Mouse (Mus musculus): ENCODE measurements around the gene Nyap1. TPM values are rescaled to one million over a fixed set of nuclear protein-coding genes. Genes with fewer than 3 reads are reported as not detected.
A peak's percentile ranks its signal among the peaks of the same experiment; 100 is the strongest.
"Not testable (repeated sequence)": the region's sequence is repeated elsewhere in the genome, so short reads cannot be mapped to it uniquely, and the experiment has no call there.

Gene Nyap1
- total RNA-seq, 2 experiments from 2014 or later: not detected

DNA sequence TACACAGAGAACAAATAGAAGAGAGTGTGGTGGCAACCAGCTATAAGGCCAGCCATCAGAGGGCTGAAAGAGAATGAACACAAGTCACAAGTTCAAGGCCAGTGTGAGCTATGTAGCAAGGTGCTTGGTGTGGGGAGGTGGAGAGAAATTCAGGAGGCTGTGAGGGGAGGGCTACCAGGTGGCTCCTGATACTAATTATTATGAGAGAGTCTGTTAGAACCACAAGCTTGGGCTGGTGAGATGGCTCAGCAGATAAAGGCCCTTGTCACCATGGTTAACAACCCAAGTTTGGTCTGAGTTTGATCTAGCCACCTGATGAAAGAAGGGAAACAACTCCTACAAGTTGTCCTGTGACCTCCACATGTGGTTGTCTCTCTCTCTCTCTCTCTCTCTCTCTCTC is 31.3 kb upstream of the Nyap1 start:
- 0 out of 2 replicates have a peak, but pooled peaks have one; percentile 13 for ATAC-seq (replicated peaks; ENCODE audit: low FRiP score, low TSS enrichment, poor library complexity, severe bottlenecking)

DNA sequence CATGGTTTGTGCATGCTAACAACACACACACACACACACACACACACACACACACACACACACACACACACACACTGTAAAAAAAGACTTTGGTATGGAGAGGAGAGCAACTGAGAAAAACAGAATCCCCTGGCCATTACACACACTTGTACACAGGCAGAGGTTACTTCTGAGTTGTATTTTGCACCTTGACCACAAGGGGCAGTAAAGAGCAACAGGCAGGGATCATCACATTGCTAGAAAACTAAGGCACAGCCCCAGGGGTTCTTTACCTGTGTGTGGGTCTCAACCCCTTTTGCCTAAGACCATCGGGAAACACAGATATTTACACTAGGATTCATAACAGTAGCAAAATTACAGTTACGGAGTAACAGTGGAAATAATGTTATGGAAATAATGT is 29.3 kb upstream of the Nyap1 start:
- ATAC-seq (replicated peaks; ENCODE audit: low FRiP score, low TSS enrichment, poor library complexity, severe bottlenecking): peak; percentile 72

DNA sequence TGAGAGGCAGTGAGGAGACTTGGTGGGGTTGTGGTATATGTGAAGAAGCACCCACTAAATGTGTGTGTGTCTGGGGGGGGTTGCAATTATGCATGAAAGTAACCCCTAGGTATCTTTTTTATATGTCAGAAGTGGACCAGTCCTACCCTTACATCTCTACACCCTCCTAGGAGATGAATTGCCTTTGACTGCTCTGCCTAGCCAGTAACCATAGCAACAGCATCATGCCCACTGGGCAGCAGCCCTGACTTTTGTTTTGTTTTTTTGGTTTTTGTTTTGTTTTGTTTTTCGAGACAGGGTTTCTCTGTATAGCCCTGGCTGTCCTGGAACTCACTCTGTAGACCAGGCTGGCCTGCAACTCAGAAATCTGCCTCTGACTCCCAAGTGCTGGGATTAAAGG is 27.1 kb upstream of the Nyap1 start:
- no peak for ATAC-seq (replicated peaks; ENCODE audit: low FRiP score, low TSS enrichment, poor library complexity, severe bottlenecking)

DNA sequence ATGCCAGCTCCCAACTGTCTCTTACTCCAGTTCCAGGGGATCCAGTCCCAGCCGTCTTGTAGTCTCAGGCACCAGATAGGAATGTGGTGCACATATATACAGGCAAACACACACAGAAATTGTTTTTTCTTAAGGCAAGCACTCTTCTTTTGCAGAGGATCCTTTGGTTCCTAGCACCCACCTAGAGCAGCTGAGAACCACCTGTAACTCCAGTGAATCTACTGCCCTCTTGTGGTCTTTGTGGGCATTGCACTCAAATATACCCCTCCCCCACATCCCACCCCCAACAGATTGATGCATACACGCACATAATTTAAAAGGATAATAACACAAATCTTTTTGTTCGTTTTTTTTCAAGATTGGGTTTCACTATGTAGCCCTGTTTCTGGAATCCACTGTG is 24.9 kb upstream of the Nyap1 start:
- no peak for ATAC-seq (replicated peaks; ENCODE audit: low FRiP score, low TSS enrichment, poor library complexity, severe bottlenecking)

DNA sequence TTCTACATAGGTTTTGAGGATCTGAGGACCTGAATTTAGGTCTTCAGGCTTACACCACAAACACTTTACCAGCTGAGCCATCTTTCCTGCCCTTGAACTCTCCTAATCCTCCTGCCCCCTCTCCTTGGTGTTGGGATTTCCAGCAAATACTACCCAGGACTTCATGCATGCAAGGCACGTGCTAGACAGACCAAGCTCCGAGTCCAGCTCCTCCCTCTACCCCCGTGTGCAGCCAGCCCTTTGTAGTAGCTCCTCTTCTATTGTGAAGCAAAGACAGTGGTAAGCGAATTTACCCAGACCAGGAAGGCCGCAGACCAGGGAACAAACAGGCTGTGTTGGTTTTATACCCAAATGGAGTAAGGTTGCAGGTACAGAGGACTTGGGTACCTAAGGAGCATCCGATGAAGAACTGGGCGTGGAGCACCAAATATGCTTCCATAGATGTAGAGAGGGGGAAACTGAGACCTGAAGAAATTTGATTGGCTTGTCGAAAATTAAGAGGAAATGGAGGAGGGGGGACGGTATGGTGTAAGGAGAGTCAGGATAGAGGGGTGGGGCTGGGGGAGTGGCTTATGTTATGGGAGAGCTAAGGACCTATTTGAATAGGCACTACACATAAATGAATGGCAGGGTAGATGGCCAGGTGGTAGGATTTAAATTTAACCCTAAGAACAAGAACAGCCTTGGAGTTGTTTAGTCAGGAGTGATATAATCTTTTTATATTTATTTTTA is 23.4 kb upstream of the Nyap1 start:
- no peak for ATAC-seq (replicated peaks; ENCODE audit: low FRiP score, low TSS enrichment, poor library complexity, severe bottlenecking)

DNA sequence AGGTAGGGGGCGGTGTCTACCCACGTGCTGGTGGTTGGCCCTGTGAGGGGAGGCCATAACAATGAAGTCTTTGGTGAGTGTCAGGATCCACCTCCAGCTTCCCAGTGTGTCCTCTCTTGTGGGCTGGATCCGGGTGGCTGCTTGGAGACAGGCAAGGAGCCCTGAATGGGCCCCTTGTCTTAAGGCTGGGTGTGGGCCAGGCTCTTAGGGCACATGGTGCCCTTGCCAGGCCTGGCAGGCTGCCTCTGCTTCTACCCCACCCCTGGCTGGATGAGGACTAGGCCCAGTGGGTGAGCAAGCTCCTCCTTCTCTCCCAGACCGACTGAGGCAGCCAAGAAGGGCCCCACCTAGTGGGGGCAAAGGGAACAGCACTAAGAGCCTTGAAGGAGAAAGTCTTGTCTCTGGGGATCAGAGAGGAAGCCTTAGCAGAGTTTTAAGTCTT is 18.6 kb upstream of the Nyap1 start:
- ATAC-seq (replicated peaks; ENCODE audit: low FRiP score, low TSS enrichment, poor library complexity, severe bottlenecking): peak; percentile 89

DNA sequence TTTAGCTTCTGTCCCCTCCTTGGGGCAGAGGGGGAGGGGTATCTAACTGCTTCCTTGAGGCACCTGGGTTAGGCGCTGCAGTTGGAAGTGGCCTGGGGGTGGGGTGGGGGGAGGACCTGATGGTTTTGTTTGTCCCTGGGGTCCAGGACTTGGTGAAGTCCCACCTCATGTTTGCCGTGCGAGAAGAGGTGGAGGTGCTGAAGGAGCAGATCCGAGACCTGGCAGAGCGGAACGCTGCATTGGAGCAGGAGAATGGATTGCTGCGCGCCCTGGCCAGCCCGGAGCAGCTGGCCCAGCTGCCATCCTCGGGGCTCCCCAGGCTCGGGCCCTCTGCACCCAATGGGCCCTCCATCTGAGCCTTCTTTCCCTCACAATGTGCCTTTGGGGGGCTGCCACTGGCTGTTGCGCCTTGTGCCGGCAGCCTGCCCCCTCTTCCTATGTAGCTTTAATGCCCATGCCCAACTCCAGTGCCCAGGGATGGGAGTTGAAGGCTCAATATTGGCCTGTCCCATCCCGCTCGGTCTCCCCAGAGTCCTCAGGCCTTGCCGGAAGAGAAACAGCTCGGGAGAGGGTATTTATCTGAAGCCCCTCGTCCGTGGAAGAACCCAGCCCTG is 17.6 kb upstream of the Nyap1 start:
- ATAC-seq (replicated peaks; ENCODE audit: low FRiP score, low TSS enrichment, poor library complexity, severe bottlenecking): no peak

DNA sequence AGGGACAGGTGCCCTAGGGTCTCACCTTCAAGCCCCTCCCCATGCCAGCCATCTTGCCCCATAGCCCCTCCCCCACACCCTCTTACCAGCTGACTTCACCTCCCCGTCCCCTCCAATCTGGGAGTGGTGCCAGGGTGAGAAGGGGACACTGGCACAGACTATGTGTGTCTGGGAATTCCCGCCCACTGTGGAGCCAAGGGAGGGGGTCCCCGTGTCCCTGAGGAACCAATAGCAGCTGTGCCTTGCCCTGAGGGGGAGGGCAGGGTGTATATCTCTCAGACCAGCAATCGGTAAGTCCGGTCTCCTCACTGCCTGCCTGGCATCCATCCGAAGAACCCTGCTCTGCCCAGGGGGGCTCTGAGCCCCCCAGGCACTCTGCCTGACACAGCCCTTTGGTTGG is 16.5 kb upstream of the Nyap1 start:
- no peak for ATAC-seq (replicated peaks; ENCODE audit: low FRiP score, low TSS enrichment, poor library complexity, severe bottlenecking)

DNA sequence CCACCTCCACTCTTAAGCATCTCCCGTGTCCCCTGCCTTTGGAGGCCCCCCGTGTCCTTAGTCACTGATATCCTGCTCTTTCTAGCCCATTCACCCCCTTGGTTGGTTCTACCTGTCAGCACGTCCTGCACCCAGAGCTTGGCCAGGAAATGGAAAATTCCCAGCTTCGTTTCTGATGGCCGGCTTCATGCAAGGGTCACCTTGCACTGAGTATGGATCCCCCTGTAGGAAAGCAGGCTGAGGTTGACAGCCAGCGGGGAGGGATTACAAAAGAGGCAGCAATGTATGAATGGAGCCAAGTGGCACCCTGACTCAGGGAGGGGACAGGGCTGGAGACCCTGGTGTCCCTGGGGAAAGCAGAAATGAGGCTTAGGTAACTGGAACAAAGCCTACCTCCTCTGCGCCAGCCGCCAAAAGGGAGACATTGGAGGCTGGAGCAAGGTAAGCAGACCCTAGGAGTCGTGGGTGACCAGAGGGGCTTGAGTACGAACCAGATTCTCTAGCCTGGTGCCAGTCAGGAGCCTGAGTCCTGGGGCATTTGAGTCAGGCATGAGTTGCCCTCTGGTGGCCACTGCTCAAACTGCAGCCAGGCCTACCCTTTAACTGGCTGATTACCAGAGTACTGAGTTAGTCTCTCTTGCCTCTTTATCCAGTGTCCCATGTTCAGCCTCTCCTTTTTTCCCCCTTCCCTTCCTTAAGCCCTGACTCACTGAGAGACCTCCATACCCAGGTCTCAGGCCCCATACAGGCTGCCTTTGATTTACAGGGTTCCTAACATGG is 15.7 kb upstream of the Nyap1 start:
- ATAC-seq (replicated peaks; ENCODE audit: low FRiP score, low TSS enrichment, poor library complexity, severe bottlenecking): peak; percentile 67

DNA sequence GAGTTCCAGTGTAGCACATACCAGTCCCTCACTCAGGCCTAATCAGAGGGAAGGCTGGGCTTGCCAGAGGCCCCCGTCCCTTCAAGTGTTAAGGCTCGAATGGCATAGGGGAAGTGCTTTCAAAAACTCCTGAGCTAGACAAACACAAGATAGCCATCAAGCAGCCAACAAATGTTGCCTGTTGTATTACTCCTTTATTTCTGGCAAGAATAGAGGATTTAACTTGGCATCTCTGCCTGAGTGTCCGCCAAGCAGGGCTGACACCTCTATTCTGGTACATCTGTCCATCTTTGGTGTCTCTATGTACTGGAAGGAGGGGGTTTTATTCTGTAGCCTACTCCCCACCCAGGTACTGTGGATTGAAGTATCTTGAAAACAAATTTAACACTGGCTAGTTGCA is 14.7 kb upstream of the Nyap1 start:
- ATAC-seq (replicated peaks; ENCODE audit: low FRiP score, low TSS enrichment, poor library complexity, severe bottlenecking): no peak

DNA sequence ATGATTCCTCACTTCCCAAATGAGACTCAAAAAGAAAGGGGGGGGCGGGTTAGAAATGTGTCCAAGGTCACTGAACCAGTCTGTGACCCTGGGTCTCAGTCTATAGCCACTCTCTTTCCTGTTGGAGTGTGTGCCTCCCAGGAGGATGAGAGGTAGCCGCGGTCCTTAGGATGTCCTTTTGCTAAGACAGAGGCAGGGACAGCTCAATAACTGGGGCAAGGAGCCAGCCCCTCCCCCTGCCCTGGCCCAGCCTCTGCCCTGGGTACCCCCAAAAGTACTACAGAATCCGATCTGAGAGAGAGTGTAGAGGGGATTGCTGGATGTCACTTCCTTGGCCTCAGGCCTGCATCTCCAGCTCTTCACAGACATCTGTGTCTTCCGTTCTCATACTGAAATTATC is 14.0 kb upstream of the Nyap1 start:
- no peak for ATAC-seq (replicated peaks; ENCODE audit: low FRiP score, low TSS enrichment, poor library complexity, severe bottlenecking)

- ATAC-seq (replicated peaks; ENCODE audit: low FRiP score, low TSS enrichment, poor library complexity, severe bottlenecking): no peak
Measured at GRCm38 (mm10) chr5:137753111-137753832, 11.9 kb upstream of the Nyap1 start.

GRCm38 (mm10) chr5:137751988-137752387 is 10.6 kb upstream of the Nyap1 start:
- ATAC-seq (replicated peaks; ENCODE audit: low FRiP score, low TSS enrichment, poor library complexity, severe bottlenecking): no peak

- no peak for ATAC-seq (replicated peaks; ENCODE audit: low FRiP score, low TSS enrichment, poor library complexity, severe bottlenecking)
Measured at GRCm38 (mm10) chr5:137751221-137751887, 9.9 kb upstream of the Nyap1 start.

DNA sequence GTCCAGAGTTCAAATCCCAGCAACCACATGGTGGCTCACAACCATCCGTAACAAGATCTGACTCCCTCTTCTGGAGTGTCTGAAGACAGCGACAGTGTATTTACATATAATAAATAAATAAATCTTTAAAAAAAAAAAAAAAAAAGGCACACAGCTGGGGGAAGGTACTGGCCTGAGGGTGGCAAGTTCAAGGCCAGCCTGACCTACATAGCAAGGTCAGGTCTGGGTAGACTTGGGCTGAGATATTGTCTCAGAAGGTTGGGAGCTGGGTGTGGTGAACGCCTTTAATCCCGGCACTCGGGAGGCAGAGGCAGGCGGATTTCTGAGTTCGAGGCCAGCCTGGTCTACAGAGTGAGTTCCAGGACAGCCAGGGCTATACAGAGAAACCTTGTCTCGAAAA is 8.8 kb upstream of the Nyap1 start:
- ATAC-seq (replicated peaks; ENCODE audit: low FRiP score, low TSS enrichment, poor library complexity, severe bottlenecking): not testable (repeated sequence)

DNA sequence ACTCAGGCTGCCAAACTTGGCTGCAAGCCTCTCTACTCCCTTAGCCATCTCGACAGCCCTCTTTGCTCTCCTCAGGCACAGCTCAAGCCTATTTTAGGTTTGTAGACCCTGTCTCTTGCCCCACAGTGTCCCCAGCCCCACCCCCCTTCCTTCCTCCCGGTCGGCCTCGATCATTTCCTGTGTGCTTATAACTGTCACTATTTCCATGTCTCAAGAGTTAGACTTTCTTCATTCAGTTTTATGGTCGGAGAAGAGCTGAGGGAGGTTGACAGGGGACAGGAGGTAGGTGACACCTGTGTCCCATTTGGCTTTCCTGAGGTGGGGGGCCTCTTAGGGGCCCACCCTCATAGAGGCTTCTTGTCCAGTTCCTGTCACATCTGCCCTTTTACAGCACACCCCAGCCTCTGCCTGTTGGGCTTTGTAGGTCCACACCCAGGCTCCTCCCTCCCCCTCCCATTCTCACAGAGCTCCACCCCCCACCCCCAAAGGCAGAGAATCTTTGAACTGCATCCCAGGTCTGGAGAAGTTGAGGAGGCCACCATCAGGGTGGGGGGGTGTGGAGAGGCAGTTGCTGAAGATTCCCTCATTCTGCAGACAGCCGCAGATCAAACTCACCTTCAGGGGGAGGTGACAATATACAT is 7.9 kb upstream of the Nyap1 start:
- no peak for ATAC-seq (replicated peaks; ENCODE audit: low FRiP score, low TSS enrichment, poor library complexity, severe bottlenecking)

DNA sequence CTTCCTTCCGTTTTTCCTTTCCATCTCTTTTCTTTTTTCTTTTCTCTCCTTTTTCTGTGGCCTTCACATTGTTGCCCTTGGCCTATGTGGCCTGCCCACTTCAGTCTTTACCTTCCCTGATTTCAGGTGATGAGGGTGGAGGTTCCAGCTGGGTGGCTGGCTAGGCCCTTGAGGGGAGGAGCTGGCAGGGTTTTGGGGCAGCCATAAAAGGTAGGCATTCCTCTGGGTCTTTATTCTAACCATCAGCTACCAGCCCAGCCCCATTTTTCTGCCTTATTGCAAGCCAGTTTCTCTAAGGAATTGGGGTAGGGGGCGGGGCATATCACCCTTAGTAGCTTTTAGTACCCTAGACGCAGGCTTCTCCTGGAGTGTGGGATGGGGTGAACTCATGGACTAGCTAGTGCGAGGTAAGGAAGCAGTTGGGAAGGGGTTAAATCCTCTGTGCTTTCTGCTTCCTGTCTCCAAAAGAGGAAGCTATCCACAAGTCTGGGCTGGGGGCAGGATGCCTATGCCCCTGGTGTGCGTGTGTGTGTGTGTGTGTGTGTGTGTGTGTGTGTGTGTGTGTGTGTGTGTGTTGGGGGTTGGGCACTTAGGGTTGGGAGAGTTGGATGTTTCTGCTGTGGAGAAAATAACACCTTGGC is 6.8 kb upstream of the Nyap1 start:
- no peak for ATAC-seq (replicated peaks; ENCODE audit: low FRiP score, low TSS enrichment, poor library complexity, severe bottlenecking)

DNA sequence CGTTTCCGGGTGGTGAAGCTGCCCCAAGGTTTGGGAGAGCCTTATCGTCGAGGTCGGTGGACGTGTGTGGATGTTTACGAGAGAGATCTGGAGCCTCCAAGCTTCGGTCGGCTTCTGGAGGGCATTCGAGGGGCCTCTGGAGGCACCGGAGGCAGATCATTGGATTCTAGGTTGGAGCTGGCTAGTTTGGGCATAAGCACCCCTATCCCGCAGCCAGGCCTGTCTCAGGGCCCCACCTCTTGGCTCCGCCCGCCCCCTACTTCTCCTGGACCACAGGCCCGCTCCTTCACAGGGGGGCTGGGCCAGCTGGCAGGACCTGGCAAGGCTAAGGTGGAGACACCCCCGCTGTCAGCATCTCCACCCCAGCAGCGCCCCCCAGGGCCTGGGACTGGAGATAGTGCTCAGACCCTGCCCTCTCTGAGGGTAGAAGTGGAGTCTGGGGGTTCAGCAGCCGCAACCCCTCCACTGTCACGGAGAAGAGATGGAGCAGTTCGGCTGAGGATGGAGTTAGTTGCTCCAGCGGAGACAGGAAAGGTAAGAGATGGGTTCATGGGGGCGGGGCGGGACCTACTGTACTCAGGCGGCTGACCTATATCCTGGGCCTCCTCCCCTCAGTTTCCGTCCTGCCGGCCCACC is 6.0 kb upstream of the Nyap1 start:
- ATAC-seq (replicated peaks; ENCODE audit: low FRiP score, low TSS enrichment, poor library complexity, severe bottlenecking): peak; percentile 12

Data from megakaryocyte-erythroid progenitor cell, adult 5-6 weeks (primary cell).